Mouse (Mus musculus) gastrocnemius, adult 2 months (tissue): ENCODE data around the gene Kcnk10. TPM values are rescaled to one million over a fixed set of nuclear protein-coding genes. Genes with fewer than 3 reads are reported as not detected.
"Not testable (repeated sequence)": the region's sequence is repeated elsewhere in the genome, so short reads cannot be mapped to it uniquely, and the experiment has no call there.

Experiments used
- DNase-seq: peaks from one replicate; pipeline ENCODE4 v3.0.0; 2022
- H3K27ac ChIP-seq: fragments of 200-600 bp; 2 replicates; pipeline ENCODE4 v1.8.1; 2022; ENCODE audit warnings: mild to moderate bottlenecking
- H3K4me3 ChIP-seq: fragments of 200-600 bp; 2 replicates; pipeline ENCODE4 v1.8.1; 2022; ENCODE audit warnings: mild to moderate bottlenecking, moderate library complexity
- CTCF ChIP-seq: fragments of 200-600 bp; IDR thresholded peaks from 2 replicates; pipeline ENCODE4 v1.8.1; 2022; ENCODE audit warnings: antibody characterized with exemption, mild to moderate bottlenecking, moderate library complexity
- intact Hi-C: fragments of 180-260 bp; cut with DNase I; formaldehyde crosslinking; loops from one replicate; pipeline ENCODE4 v1.15.1; 2025
- long read RNA-seq, 2 experiments: library from polyadenylated mRNA; stranded (forward); transcript quantifications; one replicate each; pipeline ENCODE4 v2.0.0; 2021
- total RNA-seq, 2 experiments: library from RNA; stranded (reverse); gene quantifications; 2 replicates each; pipeline ENCODE4 v1.2.3; 2021

The Kcnk10 gene
- not detected for total RNA-seq
- long read RNA-seq, experiment 1: 0 reads
- long read RNA-seq, experiment 2: 0 reads

- Histone ChIP-seq H3K4me3 (peak within 1 kb of the TSS; percentile 37), H3K27ac (no peak within 1 kb of the TSS)
- no peak for TF ChIP-seq CTCF
- intact Hi-C loops: no loop called here
- no peak for DNase-seq
Observed at GRCm38 (mm10) chr12:98577861-98578360, at the start of gene Kcnk10. Kcnk10 (minus strand) TSS chr12:98578310.

- TF ChIP-seq CTCF: no peak
- peak; percentile 86 for DNase-seq
- intact Hi-C loops: no loop called here
- Histone ChIP-seq H3K27ac (peak within 1 kb of the TSS; percentile 78), H3K4me3 (peak within 1 kb of the TSS; percentile 84)
Observed at GRCm38 (mm10) chr12:98627392-98628259, 49.5 kb upstream of the Kcnk10 start, which contains the start of gene Spata7. Spata7 (plus strand) TSS chr12:98628157.

- DNase-seq, H3K27ac ChIP-seq, intact Hi-C loops, H3K4me3 ChIP-seq: not testable (repeated sequence)
Observed at GRCm38 (mm10) chr12:98623266-98623665, 45.2 kb upstream of the Kcnk10 start.

GRCm38 (mm10) chr12:98620922-98621321 lies 42.8 kb upstream of the Kcnk10 start:
- peak; percentile 28; the same call in 1 of the 2 replicates for TF ChIP-seq CTCF
- DNase-seq, H3K4me3 ChIP-seq, H3K27ac ChIP-seq, intact Hi-C loops: not testable (repeated sequence)

GRCm38 (mm10) chr12:98619496-98619895 lies 41.4 kb upstream of the Kcnk10 start:
- DNase-seq: no peak
- intact Hi-C loops: no loop called here
- TF ChIP-seq CTCF: no peak
- Histone ChIP-seq H3K27ac (no peak overlapping the region), H3K4me3 (no peak overlapping the region)

GRCm38 (mm10) chr12:98615746-98616145 lies 37.6 kb upstream of the Kcnk10 start:
- Histone ChIP-seq H3K27ac (no peak overlapping the region), H3K4me3 (no peak overlapping the region)
- DNase-seq: no peak
- no peak for TF ChIP-seq CTCF
- intact Hi-C loops: no loop called here

GRCm38 (mm10) chr12:98614910-98615508 lies 36.9 kb upstream of the Kcnk10 start:
- no peak overlapping the region for H3K27ac ChIP-seq
- DNase-seq: no peak
- intact Hi-C loops: no loop called here
- TF ChIP-seq CTCF: no peak
- no peak overlapping the region for H3K4me3 ChIP-seq

GRCm38 (mm10) chr12:98610341-98610740 lies 32.2 kb upstream of the Kcnk10 start:
- intact Hi-C loops: no loop called here
- TF ChIP-seq CTCF: no peak

GRCm38 (mm10) chr12:98606595-98607290 lies 28.6 kb upstream of the Kcnk10 start:
- no peak for TF ChIP-seq CTCF
- intact Hi-C loops: no loop called here
- Histone ChIP-seq H3K27ac (no peak overlapping the region), H3K4me3 (no peak overlapping the region)
- no peak for DNase-seq

More at GRCm38 (mm10) chr12:98610341-98610740, 32.2 kb upstream of the Kcnk10 start:
- no peak for DNase-seq
- H3K4me3 ChIP-seq: no peak overlapping the region
- no peak overlapping the region for H3K27ac ChIP-seq

GRCm38 (mm10) chr12:98605264-98605663 lies 27.2 kb upstream of the Kcnk10 start:
- TF ChIP-seq CTCF: no peak
- intact Hi-C loops: no loop called here
- no peak overlapping the region for H3K27ac ChIP-seq
- H3K4me3 ChIP-seq: no peak overlapping the region
- no peak for DNase-seq

- intact Hi-C loops: no loop called here
- DNase-seq: no peak
Observed at GRCm38 (mm10) chr12:98602114-98602513, 24.0 kb upstream of the Kcnk10 start.

GRCm38 (mm10) chr12:98600861-98601260 lies 22.8 kb upstream of the Kcnk10 start:
- DNase-seq: no peak
- no peak for TF ChIP-seq CTCF
- intact Hi-C loops: no loop called here
- Histone ChIP-seq H3K27ac (no peak overlapping the region), H3K4me3 (no peak overlapping the region)

More at GRCm38 (mm10) chr12:98602114-98602513, 24.0 kb upstream of the Kcnk10 start:
- H3K4me3 ChIP-seq: peak overlapping the region; percentile 50
- H3K27ac ChIP-seq: peak overlapping the region; percentile 69
- TF ChIP-seq CTCF: no peak
